Mouse (Mus musculus): Measurements from ENCODE around the gene Casz1. TPM values are rescaled to one million over a fixed set of nuclear protein-coding genes. Genes with fewer than 3 reads are reported as not detected.

Casz1 gene
- polyA plus RNA-seq, 1 experiment from 2014 or later = 3.1 TPM

DNA sequence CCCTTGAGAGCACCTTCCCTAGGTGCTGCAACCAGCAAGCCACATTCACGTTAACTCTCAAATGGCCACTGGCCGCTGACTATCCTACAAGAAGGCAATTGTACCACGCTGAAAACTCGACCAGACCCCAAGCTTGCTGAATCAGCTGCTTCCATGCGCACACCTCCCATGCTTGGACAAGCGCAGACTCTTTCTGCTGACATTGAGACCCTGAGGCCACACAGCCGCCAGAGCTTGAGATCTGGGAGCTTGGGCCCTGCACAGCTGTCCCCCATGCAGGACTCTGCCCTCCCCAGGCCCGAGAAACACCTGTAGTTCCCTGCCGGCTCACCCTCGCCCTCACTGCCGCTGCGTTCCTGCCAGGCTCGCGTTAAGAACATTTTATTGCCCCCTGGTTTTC is 168.5 kb downstream of the Casz1 start:
- no peak overlapping the region for H3K4me2 ChIP-seq
- no peak overlapping the region for H3K27ac ChIP-seq
- H3K4me3 ChIP-seq (replicated peaks) = no peak overlapping the region
- no peak overlapping the region for H3K9ac ChIP-seq
- H3K4me1 ChIP-seq = peaks cover 38% of the 10 kb centered on the region
- H3K36me3 ChIP-seq (replicated peaks) = peaks cover 7% of the 10 kb centered on the region; the same call in 1 of the 2 replicates
- H3K9me3 ChIP-seq = no peaks in the 10 kb centered on the region
- H3K27me3 ChIP-seq = 0 out of 2 replicates have a peak, but pooled peaks cover 6% of the 10 kb centered on the region
- WGBS = 85% methylated on average over 14 of the region's 14 CpGs
- ATAC-seq (ENCODE audit: low FRiP score) = no peak

GRCm38 (mm10) chr4:148973387-148973786 is 169.2 kb downstream of the Casz1 start:
- Histone ChIP-seq H3K9me3 (no peaks in the 10 kb centered on the region), H3K9ac (no peak overlapping the region), H3K27ac (no peak overlapping the region), H3K4me2 (no peak overlapping the region), H3K27me3 (0 out of 2 replicates have a peak, but pooled peaks cover 6% of the 10 kb centered on the region), H3K4me1 (peaks cover 43% of the 10 kb centered on the region), H3K4me3 (replicated peaks) (no peak overlapping the region), H3K36me3 (replicated peaks) (peaks cover 7% of the 10 kb centered on the region; the same call in 1 of the 2 replicates)
- WGBS = 42% methylated on average over 14 of the region's 14 CpGs
- ATAC-seq (ENCODE audit: low FRiP score) = no peak

GRCm38 (mm10) chr4:148974833-148975232 is 170.6 kb downstream of the Casz1 start:
- Histone ChIP-seq H3K9ac (no peak overlapping the region), H3K9me3 (no peaks in the 10 kb centered on the region), H3K36me3 (replicated peaks) (peaks cover 6% of the 10 kb centered on the region; the same call in 1 of the 2 replicates), H3K4me1 (peaks cover 57% of the 10 kb centered on the region), H3K27ac (peak overlapping the region; percentile 26; the same call in 1 of the 2 replicates), H3K27me3 (0 out of 2 replicates have a peak, but pooled peaks cover 6% of the 10 kb centered on the region), H3K4me3 (replicated peaks) (no peak overlapping the region), H3K4me2 (no peak overlapping the region)
- no peak for ATAC-seq (ENCODE audit: low FRiP score)
- 65% methylated on average over 7 of the region's 7 CpGs for WGBS

- Histone ChIP-seq H3K36me3 (replicated peaks) (peaks cover 1% of the 10 kb centered on the region; the same call in 1 of the 2 replicates), H3K4me2 (no peak overlapping the region), H3K27me3 (no peaks in the 10 kb centered on the region), H3K9me3 (no peaks in the 10 kb centered on the region), H3K9ac (no peak overlapping the region), H3K27ac (no peak overlapping the region), H3K4me1 (peaks cover 45% of the 10 kb centered on the region), H3K4me3 (replicated peaks) (no peak overlapping the region)
- WGBS = 78% methylated on average over 9 of the region's 9 CpGs
- ATAC-seq (ENCODE audit: low FRiP score) = no peak
Measured at GRCm38 (mm10) chr4:148978221-148978855, 174.1 kb downstream of the Casz1 start.

DNA sequence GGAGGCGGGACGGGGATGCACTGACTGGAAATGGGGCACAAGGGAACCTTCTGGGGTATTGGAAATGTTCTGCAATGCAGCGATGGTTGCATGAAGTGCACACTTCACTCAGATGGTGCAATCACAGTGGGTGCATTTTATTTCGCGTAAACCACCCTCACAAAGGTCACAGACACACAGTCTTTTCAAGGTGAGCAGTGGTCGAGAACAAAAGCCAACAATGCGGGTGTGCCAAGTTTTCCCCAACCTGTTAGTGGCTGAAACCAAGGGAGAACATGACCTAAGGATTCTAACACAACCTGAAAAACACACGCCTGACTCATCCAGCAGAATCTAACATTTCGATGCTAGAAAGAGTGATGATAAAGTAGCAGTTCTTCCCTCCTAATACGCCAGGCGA is 174.7 kb downstream of the Casz1 start:
- Histone ChIP-seq H3K27ac (no peak overlapping the region), H3K4me1 (peaks cover 42% of the 10 kb centered on the region), H3K36me3 (replicated peaks) (peaks cover 4% of the 10 kb centered on the region; the same call in 1 of the 2 replicates), H3K4me3 (replicated peaks) (no peak overlapping the region), H3K9ac (no peak overlapping the region), H3K27me3 (no peaks in the 10 kb centered on the region), H3K4me2 (no peak overlapping the region), H3K9me3 (no peaks in the 10 kb centered on the region)
- 88% methylated on average over 11 of the region's 11 CpGs for WGBS
- ATAC-seq (ENCODE audit: low FRiP score) = no peak

DNA sequence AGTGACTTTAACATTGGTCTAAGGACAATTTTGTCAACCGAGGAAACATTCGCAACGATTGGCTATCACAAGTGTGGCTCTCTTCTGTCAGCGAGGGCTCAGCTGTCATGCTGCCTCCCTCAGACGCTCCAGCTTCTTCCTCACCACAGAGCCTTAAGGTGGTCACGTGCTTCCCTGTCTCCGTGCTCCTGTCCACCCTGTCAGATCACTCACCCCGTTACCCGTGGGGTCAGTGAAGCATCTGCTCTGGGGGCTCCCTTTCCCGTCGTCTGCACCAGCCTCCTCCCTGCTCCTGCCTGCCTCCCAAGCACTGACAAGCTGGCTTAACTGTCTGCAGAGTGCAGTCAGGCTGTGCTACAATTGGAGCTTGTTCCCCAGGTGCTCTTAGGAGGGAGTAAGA is 175.6 kb downstream of the Casz1 start:
- Histone ChIP-seq H3K4me2 (no peak overlapping the region), H3K9me3 (no peaks in the 10 kb centered on the region), H3K27ac (no peak overlapping the region), H3K27me3 (no peaks in the 10 kb centered on the region), H3K4me3 (replicated peaks) (no peak overlapping the region), H3K36me3 (replicated peaks) (peaks cover 4% of the 10 kb centered on the region; the same call in 1 of the 2 replicates), H3K9ac (no peak overlapping the region), H3K4me1 (peaks cover 41% of the 10 kb centered on the region)
- ATAC-seq (ENCODE audit: low FRiP score) = no peak
- 69% methylated on average over 11 of the region's 11 CpGs for WGBS

GRCm38 (mm10) chr4:148982274-148982673 is 178.0 kb downstream of the Casz1 start:
- Histone ChIP-seq H3K27ac (no peak overlapping the region), H3K9me3 (no peaks in the 10 kb centered on the region), H3K4me3 (replicated peaks) (no peak overlapping the region), H3K27me3 (no peaks in the 10 kb centered on the region), H3K36me3 (replicated peaks) (peaks cover 4% of the 10 kb centered on the region; the same call in 1 of the 2 replicates), H3K4me1 (peaks cover 61% of the 10 kb centered on the region), H3K4me2 (no peak overlapping the region), H3K9ac (no peak overlapping the region)
- ATAC-seq (ENCODE audit: low FRiP score) = no peak
- WGBS = 76% methylated on average over 6 of the region's 6 CpGs

DNA sequence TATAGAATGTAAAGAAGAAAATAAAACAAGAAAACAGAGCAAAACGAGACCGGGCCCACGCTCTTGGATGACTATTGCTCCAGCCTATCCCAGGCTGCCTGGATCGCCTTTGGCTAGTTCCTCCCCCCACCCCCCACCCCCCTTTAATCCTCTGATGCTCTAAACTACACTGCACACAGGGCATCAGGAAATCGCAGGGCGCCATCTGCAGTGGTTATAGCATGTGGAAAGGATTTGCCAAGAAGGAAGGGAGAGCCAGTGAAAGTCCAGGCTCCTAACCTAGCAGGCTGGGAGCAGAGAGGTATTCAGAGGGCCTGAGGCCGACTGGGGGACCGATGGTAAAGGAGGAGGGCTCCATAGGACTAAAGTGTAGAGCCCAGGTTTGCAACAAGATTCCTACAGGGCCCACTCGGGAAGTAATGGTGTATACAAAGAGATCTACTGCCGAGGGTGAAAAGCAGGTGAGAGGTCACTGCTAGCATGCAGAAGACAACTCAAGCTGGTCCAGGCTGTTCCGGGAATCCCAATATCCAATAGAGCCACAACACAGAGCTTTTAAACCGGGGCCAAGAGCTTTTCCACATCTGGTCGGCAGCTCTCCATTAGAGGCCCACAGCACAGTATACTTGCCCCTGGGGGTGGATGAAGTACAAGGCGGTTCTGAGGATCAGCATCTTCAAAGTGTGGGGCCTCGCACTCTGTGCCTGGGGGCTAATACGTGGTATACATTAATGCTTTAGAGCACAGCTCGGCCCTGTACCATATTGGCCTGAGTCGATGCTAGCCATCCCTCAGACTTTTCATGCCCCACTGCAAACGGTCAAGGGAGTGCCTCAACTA is 180.7 kb downstream of the Casz1 start:
- Histone ChIP-seq H3K9ac (no peak overlapping the region), H3K4me1 (peaks cover 52% of the 10 kb centered on the region)
- 0 out of 2 replicates have a peak, but pooled peaks have one; percentile 17 for ATAC-seq (ENCODE audit: low FRiP score)

DNA sequence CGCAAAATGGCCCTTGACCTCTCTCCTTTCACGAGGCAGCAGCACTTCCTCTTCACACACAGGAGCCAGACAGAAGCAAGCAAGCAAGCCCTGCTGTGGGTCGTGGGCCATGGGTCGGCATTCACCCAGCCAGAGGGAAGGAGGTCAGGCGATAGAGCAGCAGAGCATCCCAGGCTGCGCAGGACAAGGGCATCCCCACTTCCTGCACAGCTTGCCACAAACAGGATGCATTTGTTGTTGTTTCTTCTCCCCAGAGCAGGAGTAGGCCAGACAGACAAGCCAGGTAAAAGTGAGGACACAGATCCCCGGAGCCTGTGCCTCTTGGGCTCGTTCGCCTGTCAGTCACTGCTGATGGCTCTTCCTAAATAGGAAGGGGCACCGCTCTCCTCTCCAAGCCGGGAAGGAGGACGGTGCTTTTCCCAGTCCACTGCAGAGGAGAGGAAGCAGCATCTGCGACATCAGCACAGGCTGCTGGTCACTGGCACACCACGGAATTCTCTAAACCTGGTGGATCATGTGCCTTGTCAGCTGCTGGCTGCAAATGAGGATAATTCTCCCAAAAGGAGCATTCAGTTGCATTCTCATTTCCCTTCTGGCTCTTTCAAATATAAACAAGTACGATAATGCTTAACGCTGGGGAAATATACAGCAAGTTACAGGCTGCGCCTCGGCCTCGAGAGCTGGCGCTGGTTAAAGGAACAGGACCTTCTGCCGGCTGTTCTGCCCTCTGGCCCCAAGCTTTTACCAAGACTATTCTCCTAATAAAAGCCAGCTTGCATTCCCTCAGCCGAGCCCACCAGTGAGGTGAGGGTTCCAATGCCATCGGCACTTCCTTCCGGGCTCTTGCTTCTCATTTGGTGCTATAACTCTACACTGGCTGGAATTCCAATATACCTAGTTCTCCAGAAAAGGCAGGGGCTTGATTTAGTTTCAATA is 181.6 kb downstream of the Casz1 start:
- H3K4me2 ChIP-seq = no peak overlapping the region
- peak overlapping the region; percentile 2; the same call in 1 of the 2 replicates for H3K27ac ChIP-seq
- no peaks in the 10 kb centered on the region for H3K27me3 ChIP-seq
- H3K36me3 ChIP-seq (replicated peaks) = peaks cover 4% of the 10 kb centered on the region; the same call in 1 of the 2 replicates
- ATAC-seq (ENCODE audit: low FRiP score) = no peak
- no peak overlapping the region for H3K4me3 ChIP-seq (replicated peaks)
- H3K4me1 ChIP-seq = peaks cover 55% of the 10 kb centered on the region
- H3K9ac ChIP-seq = no peak overlapping the region
- no peaks in the 10 kb centered on the region for H3K9me3 ChIP-seq
- WGBS = 63% methylated on average over 24 of the region's 24 CpGs

More for the DNA sequence above, 180.7 kb downstream of the Casz1 start:
- Histone ChIP-seq H3K36me3 (replicated peaks) (peaks cover 4% of the 10 kb centered on the region; the same call in 1 of the 2 replicates), H3K9me3 (no peaks in the 10 kb centered on the region), H3K27ac (no peak overlapping the region), H3K27me3 (no peaks in the 10 kb centered on the region), H3K4me2 (no peak overlapping the region), H3K4me3 (replicated peaks) (no peak overlapping the region)
- 64% methylated on average over 19 of the region's 19 CpGs for WGBS

DNA sequence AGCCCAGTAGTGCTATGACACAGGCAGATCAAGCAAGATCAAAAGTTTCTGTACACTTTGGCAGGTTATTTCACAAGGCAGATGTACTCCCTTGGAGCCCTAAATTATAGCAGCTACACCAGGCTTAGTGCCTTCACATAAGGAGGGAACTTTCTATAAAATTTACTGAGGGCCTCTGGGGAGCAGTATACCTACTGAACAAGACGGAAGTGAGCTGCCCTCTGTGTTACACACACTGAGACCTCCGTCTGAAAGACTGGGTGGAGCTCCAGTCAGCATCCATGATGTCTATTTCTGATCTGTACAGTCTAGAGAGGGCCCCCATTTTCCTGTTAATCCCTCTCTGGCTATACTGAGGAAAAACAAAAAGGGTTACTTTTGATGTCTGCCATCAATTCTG is 185.8 kb downstream of the Casz1 start:
- Histone ChIP-seq H3K36me3 (replicated peaks) (no peaks in the 10 kb centered on the region), H3K4me2 (no peak overlapping the region), H3K27ac (no peak overlapping the region), H3K4me1 (peaks cover 40% of the 10 kb centered on the region), H3K9me3 (no peaks in the 10 kb centered on the region), H3K9ac (no peak overlapping the region), H3K4me3 (replicated peaks) (no peak overlapping the region), H3K27me3 (no peaks in the 10 kb centered on the region)
- ATAC-seq (ENCODE audit: low FRiP score) = no peak
- WGBS = 34% methylated on average over 2 of the region's 2 CpGs

GRCm38 (mm10) chr4:148993948-148994347 is 189.7 kb downstream of the Casz1 start:
- Histone ChIP-seq H3K27me3 (no peaks in the 10 kb centered on the region), H3K9me3 (no peaks in the 10 kb centered on the region), H3K27ac (no peak overlapping the region), H3K4me1 (peaks cover 13% of the 10 kb centered on the region; the same call in 1 of the 2 replicates), H3K4me2 (no peak overlapping the region), H3K9ac (no peak overlapping the region), H3K36me3 (replicated peaks) (no peaks in the 10 kb centered on the region), H3K4me3 (replicated peaks) (no peak overlapping the region)
- WGBS = 86% methylated on average over 5 of the region's 5 CpGs
- ATAC-seq (ENCODE audit: low FRiP score) = no peak
